Mouse (Mus musculus): ENCODE measurements at regions not wholly inside any gene's neighbourhood (a gene's known extent, or its start where the extent isn't known, plus 50 kb on each side); places are given as distances from the start of the nearest gene placed in this dataset.

- no peak for TF ChIP-seq CTCF (IDR thresholded peaks at IDR 0.05; ENCODE audit: extremely low read depth, insufficient read length, insufficient replicate concordance, low read depth, low read length)
- TF ChIP-seq POLR2A (IDR thresholded peaks at IDR 0.05; ENCODE audit: low read depth, low read length): no peak
Measured at GRCm38 (mm10) chr7:138503016-138503415, 105.5 kb upstream of the Tcerg1l start.

Data from small intestine, adult 2 months (tissue).